In genomic region chr2:132903498-132903897, GRCm38 (mm10) we compare ENCODE assay signal across 8 mouse cellular contexts. TPM values are rescaled to one million over a fixed set of nuclear protein-coding genes. Genes with fewer than 3 reads are reported as not detected.
DNase-seq lines count a peak whose midpoint lies in the region; ATAC-seq and TF ChIP-seq lines count a peak whose summit lies in the region.

No protein-coding gene starts in this region.

- ATAC-seq in CD4-positive, CD25-positive, alpha-beta regulatory T cell, adult 4 months: peak; percentile 85
- ATAC-seq in kidney, embryonic 14.5 days (ENCODE audit: low FRiP score, low TSS enrichment): peak; percentile 85
- peak; percentile 72 for ATAC-seq in neural tube, embryonic 11.5 days (ENCODE audit: insufficient read depth, low FRiP score, low TSS enrichment)

- H3K79me2 ChIP-seq in liver, adult 2 months (ENCODE audit: control insufficient read depth, insufficient read depth, low read length): no peaks in the 10 kb centered on the region

- no peak overlapping the region for H3K9ac ChIP-seq in kidney, embryonic 14.5 days (ENCODE audit: low read depth, low read length)
- H3K9ac ChIP-seq in liver, adult 2 months (ENCODE audit: low read depth, low read length): no peak overlapping the region
- H3K9ac ChIP-seq in neural tube, embryonic 11.5 days (ENCODE audit: low read length): no peak overlapping the region

- peak; percentile 26; the same call in 1 of the 2 replicates for TF ChIP-seq CTCF in liver, adult 2 months (IDR thresholded peaks at IDR 0.05; ENCODE audit: low read depth, low read length)

- H3K9me3 ChIP-seq in kidney, embryonic 14.5 days (ENCODE audit: control insufficient read depth, low read length): no peaks in the 10 kb centered on the region
- H3K9me3 ChIP-seq in neural tube, embryonic 11.5 days (ENCODE audit: control insufficient read depth, low read length): no peaks in the 10 kb centered on the region

- H3K27me3 ChIP-seq in kidney, embryonic 14.5 days (ENCODE audit: control insufficient read depth, insufficient read depth, low read length): no peaks in the 10 kb centered on the region
- no peaks in the 10 kb centered on the region for H3K27me3 ChIP-seq in liver, adult 2 months (ENCODE audit: control insufficient read depth, insufficient read depth, low read length)
- no peaks in the 10 kb centered on the region for H3K27me3 ChIP-seq in neural tube, embryonic 11.5 days (ENCODE audit: control insufficient read depth, insufficient read depth, low read length)

- H3K4me3 ChIP-seq in kidney, embryonic 14.5 days (ENCODE audit: low read length): no peak overlapping the region
- no peak overlapping the region for H3K4me3 ChIP-seq in liver, adult 2 months (ENCODE audit: insufficient read depth, low read depth, low read length)
- no peak overlapping the region for H3K4me3 ChIP-seq in neural tube, embryonic 11.5 days (ENCODE audit: low read depth, low read length)

- H3K4me1 ChIP-seq in kidney, embryonic 14.5 days (ENCODE audit: control insufficient read depth, insufficient read depth, low read length): no peaks in the 10 kb centered on the region
- no peaks in the 10 kb centered on the region for H3K4me1 ChIP-seq in liver, adult 2 months (ENCODE audit: control insufficient read depth, insufficient read depth, low read length)
- no peaks in the 10 kb centered on the region for H3K4me1 ChIP-seq in neural tube, embryonic 11.5 days (ENCODE audit: control insufficient read depth, insufficient read depth, low read length)

- 33% methylated on average over 3 of the region's 3 CpGs for WGBS in kidney, embryonic 14.5 days
- 10% methylated on average over 3 of the region's 3 CpGs for WGBS in liver, adult 2 months
- 35% methylated on average over 3 of the region's 3 CpGs for WGBS in neural tube, embryonic 11.5 days

- no peaks in the 10 kb centered on the region for H3K36me3 ChIP-seq in kidney, embryonic 14.5 days (ENCODE audit: control insufficient read depth, insufficient read depth, low read length)
- no peaks in the 10 kb centered on the region for H3K36me3 ChIP-seq in liver, adult 2 months (ENCODE audit: control insufficient read depth, insufficient read depth, low read length)
- H3K36me3 ChIP-seq in neural tube, embryonic 11.5 days (ENCODE audit: control insufficient read depth, insufficient read depth, low read length): no peaks in the 10 kb centered on the region

- H3K27ac ChIP-seq in kidney, embryonic 14.5 days (ENCODE audit: low read depth, low read length): no peak overlapping the region
- H3K27ac ChIP-seq in liver, adult 2 months (replicated peaks; ENCODE audit: insufficient read depth, low read depth, low read length): no peak overlapping the region
- no peak overlapping the region for H3K27ac ChIP-seq in neural tube, embryonic 11.5 days (ENCODE audit: low read depth, low read length)

- H3K4me2 ChIP-seq in kidney, embryonic 14.5 days (replicated peaks; ENCODE audit: low read depth, low read length): no peak overlapping the region
- H3K4me2 ChIP-seq in neural tube, embryonic 11.5 days (ENCODE audit: low read depth): no peak overlapping the region

- TF ChIP-seq POLR2A in liver, adult 2 months (IDR thresholded peaks at IDR 0.05; ENCODE audit: extremely low read depth, insufficient read depth, low read length): no peak

- DNase-seq in NIH3T3 (ENCODE audit: low read depth): peak; percentile 82
- DNase-seq in cerebellum, postnatal 10 days: peak; percentile 81 to 91
- peak; percentile 34 to 89 for DNase-seq in frontal cortex, adult 2 months (ENCODE audit: extremely low spot score in 1 of 2, low spot score in 1 of 2)
- DNase-seq in liver, adult 2 months (ENCODE audit: extremely low read depth, low read depth, low spot score): peak; percentile 100
- peak; percentile 57 for DNase-seq in neural tube, embryonic 11.5 days (ENCODE audit: low spot score)
- DNase-seq in spleen, postnatal 14 days (ENCODE audit: low spot score in 2 of 2): no peak

RNA-seq across cellular contexts. Expression of gene Lrrn4, which starts 22.8 kb away (rescaled TPM):
- 1 to 10 TPM in 1 of 2 experiments, under 1 TPM in 1; 0.51 to 1.0 TPM for polyA plus RNA-seq in CD4-positive, CD25-positive, alpha-beta regulatory T cell, adult 4 months (2017; shearing (Covaris generic))
- polyA plus RNA-seq in frontal cortex, adult 2 months (2012; rRNA removed): 0.12 and 0.19 TPM in 2 replicates
- 0.47 and 0.55 TPM in 2 replicates for polyA plus RNA-seq in kidney, embryonic 14.5 days (2014; fragmentation: Nextera tagmentation; extraction: Ambion mirVana)
- 0.13 and 0.37 TPM in 2 replicates for total RNA-seq in liver, adult 2 months (2014; rRNA removed)
- 0.61 and 0.73 TPM in 2 replicates for polyA plus RNA-seq in liver, adult 2 months (2012; rRNA removed)
- 0.21 and 0.24 TPM in 2 replicates for polyA plus RNA-seq in neural tube, embryonic 11.5 days (2014; fragmentation: Nextera tagmentation; extraction: Ambion mirVana)

RNA-seq across cellular contexts. Expression of gene Fermt1, which starts 42.2 kb away (rescaled TPM):
- under 1 TPM in 1 of 2 experiments, not detected in 1; 0.22 TPM for polyA plus RNA-seq in CD4-positive, CD25-positive, alpha-beta regulatory T cell, adult 4 months (2017; shearing (Covaris generic))
- 0.04 TPM in 1 of 2 replicates, not detected in the other for polyA plus RNA-seq in frontal cortex, adult 2 months (2012; rRNA removed)
- polyA plus RNA-seq in kidney, embryonic 14.5 days (2014; fragmentation: Nextera tagmentation; extraction: Ambion mirVana): 12.4 and 15.9 TPM in 2 replicates
- 0.20 and 0.28 TPM in 2 replicates for total RNA-seq in liver, adult 2 months (2014; rRNA removed)
- 0.02 and 0.38 TPM in 2 replicates for polyA plus RNA-seq in liver, adult 2 months (2012; rRNA removed)
- 4.4 and 5.1 TPM in 2 replicates for polyA plus RNA-seq in neural tube, embryonic 11.5 days (2014; fragmentation: Nextera tagmentation; extraction: Ambion mirVana)

RNA-seq across cellular contexts. Expression of gene Crls1, which starts 57.0 kb away (rescaled TPM):
- polyA plus RNA-seq in CD4-positive, CD25-positive, alpha-beta regulatory T cell, adult 4 months (2017; shearing (Covaris generic)): 1 to 10 TPM; 3.4 to 5.4 TPM
- 28.5 TPM in 2 replicates for polyA plus RNA-seq in frontal cortex, adult 2 months (2012; rRNA removed)
- 16.4 and 18.9 TPM in 2 replicates for polyA plus RNA-seq in kidney, embryonic 14.5 days (2014; fragmentation: Nextera tagmentation; extraction: Ambion mirVana)
- total RNA-seq in liver, adult 2 months (2014; rRNA removed): 80.9 and 90.4 TPM in 2 replicates
- polyA plus RNA-seq in liver, adult 2 months (2012; rRNA removed): 41.3 and 52.9 TPM in 2 replicates
- 25.6 and 27.9 TPM in 2 replicates for polyA plus RNA-seq in neural tube, embryonic 11.5 days (2014; fragmentation: Nextera tagmentation; extraction: Ambion mirVana)

Comparison
In these comparisons a context has a peak if more than half of its experiments do, and no peak if none do; other contexts are left out.
1. DNase-seq: peak in NIH3T3 (single experiment), cerebellum, postnatal 10 days (2 of 2), frontal cortex, adult 2 months (2 of 2), liver, adult 2 months (single experiment) and neural tube, embryonic 11.5 days (single experiment); none in spleen, postnatal 14 days (0 of 2).
2. Peak in every context shown above with its lines, with median percentiles within 50 percentile points of each other: ATAC-seq.